ENCODE assay signal across 21 mouse cellular contexts in genomic region chr14:99339681-99340522, GRCm38 (mm10). TPM values are rescaled to one million over a fixed set of nuclear protein-coding genes. Genes with fewer than 3 reads are reported as not detected.
A peak's percentile ranks its signal among the peaks of the same experiment; 100 is the strongest.
DNase-seq lines count a peak whose midpoint lies in the region; ATAC-seq and TF ChIP-seq lines count a peak whose summit lies in the region.
"Had no signal": no experiment of that assay in that cellular context is flagged by ENCODE, and none has a peak within 500 bp of the region (broad histone marks: within the 10 kb centered on the region; RNA-seq: fewer than 3 reads in every experiment).

No protein-coding gene starts in this region.

- no peak for TF ChIP-seq CTCF in stomach, postnatal 0 days (IDR thresholded peaks at IDR 0.05; ENCODE audit: low read depth)

- no peak overlapping the region for H3K4me2 ChIP-seq in embryonic facial prominence, embryonic 14.5 days (ENCODE audit: low read depth, low read length)
- no peak overlapping the region for H3K4me2 ChIP-seq in stomach, embryonic 15.5 days
- no peak overlapping the region for H3K4me2 ChIP-seq in stomach, postnatal 0 days (replicated peaks; ENCODE audit: low read depth)
- H3K4me2 ChIP-seq in intestine, embryonic 14.5 days (ENCODE audit: low read length): no peak overlapping the region
- H3K4me2 ChIP-seq in stomach, embryonic 16.5 days (ENCODE audit: low read depth, low read length): no peak overlapping the region
- H3K4me2 ChIP-seq: forebrain, embryonic 12.5 days; hindbrain, embryonic 14.5 days had no signal

- H3K27ac ChIP-seq in embryonic facial prominence, embryonic 14.5 days (replicated peaks; ENCODE audit: low read depth, low read length): 0 out of 2 replicates have a peak overlapping the region, but pooled peaks have one; percentile 21
- H3K27ac ChIP-seq in embryonic facial prominence, embryonic 10.5 days (replicated peaks): no peak overlapping the region
- peak overlapping the region; percentile 16; the same call in 1 of the 2 replicates for H3K27ac ChIP-seq in stomach, embryonic 15.5 days
- no peak overlapping the region; the same call in 1 of the 2 replicates for H3K27ac ChIP-seq in stomach, postnatal 0 days (replicated peaks)
- H3K27ac ChIP-seq in intestine, embryonic 14.5 days (ENCODE audit: low read depth): 0 out of 2 replicates have a peak overlapping the region, but pooled peaks have one; percentile 47
- H3K27ac ChIP-seq in stomach, embryonic 16.5 days (ENCODE audit: low read length): peak overlapping the region; percentile 53
- H3K27ac ChIP-seq: forebrain, embryonic 12.5 days; heart, embryonic 10.5 days; hindbrain, embryonic 14.5 days had no signal

- H3K9ac ChIP-seq in embryonic facial prominence, embryonic 14.5 days (ENCODE audit: low read depth, low read length): no peak overlapping the region
- no peak overlapping the region for H3K9ac ChIP-seq in stomach, embryonic 15.5 days
- H3K9ac ChIP-seq in stomach, postnatal 0 days (ENCODE audit: low read length): no peak overlapping the region
- no peak overlapping the region for H3K9ac ChIP-seq in intestine, embryonic 14.5 days (ENCODE audit: low read length)
- H3K9ac ChIP-seq in stomach, embryonic 16.5 days (ENCODE audit: low read length): no peak overlapping the region
- H3K9ac ChIP-seq: forebrain, embryonic 12.5 days; hindbrain, embryonic 14.5 days had no signal

- WGBS in embryonic facial prominence, embryonic 14.5 days: 22% methylated on average over 9 of the region's 9 CpGs
- WGBS in embryonic facial prominence, embryonic 10.5 days: 20% methylated on average over 9 of the region's 9 CpGs
- WGBS in stomach, embryonic 15.5 days: 23% methylated on average over 9 of the region's 9 CpGs
- WGBS in stomach, postnatal 0 days: 20% methylated on average over 9 of the region's 9 CpGs
- 13% methylated on average over 9 of the region's 9 CpGs for WGBS in intestine, embryonic 14.5 days
- WGBS in stomach, embryonic 16.5 days: 21% methylated on average over 9 of the region's 9 CpGs

- no peak overlapping the region for H3K4me3 ChIP-seq in embryonic facial prominence, embryonic 14.5 days (ENCODE audit: low read depth, low read length)
- no peak overlapping the region for H3K4me3 ChIP-seq in embryonic facial prominence, embryonic 10.5 days
- H3K4me3 ChIP-seq in stomach, embryonic 15.5 days (replicated peaks): no peak overlapping the region
- H3K4me3 ChIP-seq in stomach, postnatal 0 days (ENCODE audit: low read depth, low read length): no peak overlapping the region
- no peak overlapping the region for H3K4me3 ChIP-seq in intestine, embryonic 14.5 days (ENCODE audit: low read depth, low read length)
- H3K4me3 ChIP-seq in stomach, embryonic 16.5 days (replicated peaks; ENCODE audit: low read length): no peak overlapping the region
- H3K4me3 ChIP-seq: forebrain, embryonic 12.5 days; heart, embryonic 10.5 days had no signal

- no peak for TF ChIP-seq EP300 in stomach, postnatal 0 days (optimal IDR thresholded peaks at IDR 0.05)

- H3K9me3 ChIP-seq in embryonic facial prominence, embryonic 14.5 days (ENCODE audit: control insufficient read depth, low read length): no peaks in the 10 kb centered on the region
- H3K9me3 ChIP-seq in embryonic facial prominence, embryonic 10.5 days: no peaks in the 10 kb centered on the region
- no peaks in the 10 kb centered on the region for H3K9me3 ChIP-seq in stomach, embryonic 15.5 days
- H3K9me3 ChIP-seq in stomach, postnatal 0 days (ENCODE audit: control insufficient read depth, low read length): no peaks in the 10 kb centered on the region
- H3K9me3 ChIP-seq in intestine, embryonic 14.5 days (ENCODE audit: control insufficient read depth, low read length): no peaks in the 10 kb centered on the region
- no peaks in the 10 kb centered on the region for H3K9me3 ChIP-seq in stomach, embryonic 16.5 days (replicated peaks; ENCODE audit: control insufficient read depth, low read length)
- H3K9me3 ChIP-seq: forebrain, embryonic 12.5 days; heart, embryonic 10.5 days had no signal

- no peaks in the 10 kb centered on the region for H3K4me1 ChIP-seq in embryonic facial prominence, embryonic 14.5 days (ENCODE audit: control insufficient read depth, insufficient read depth, low read length)
- no peaks in the 10 kb centered on the region for H3K4me1 ChIP-seq in embryonic facial prominence, embryonic 10.5 days
- no peaks in the 10 kb centered on the region; the same call in 1 of the 2 replicates for H3K4me1 ChIP-seq in stomach, embryonic 15.5 days
- no peaks in the 10 kb centered on the region for H3K4me1 ChIP-seq in stomach, postnatal 0 days (replicated peaks; ENCODE audit: control insufficient read depth, insufficient read depth)
- H3K4me1 ChIP-seq in intestine, embryonic 14.5 days (replicated peaks; ENCODE audit: control insufficient read depth, insufficient read depth, low read length): no peaks in the 10 kb centered on the region; the same call in 1 of the 2 replicates
- no peaks in the 10 kb centered on the region for H3K4me1 ChIP-seq in stomach, embryonic 16.5 days (ENCODE audit: control insufficient read depth, insufficient read depth, low read length)

- no peak for DNase-seq in embryonic facial prominence, embryonic 14.5 days (ENCODE audit: low spot score)
- DNase-seq in embryonic facial prominence, embryonic 10.5 days (ENCODE audit: low spot score): no peak
- no peak for DNase-seq in stomach, postnatal 0 days (ENCODE audit: low spot score)
- DNase-seq in intestine, embryonic 14.5 days (ENCODE audit: low spot score): no peak
- DNase-seq in spleen, adult 18-20 months: no peak
- no peak for DNase-seq in heart, adult 18-20 months
- DNase-seq: adrenal gland, postnatal 14 days; B cell, adult 2 months; cerebellum, adult 11-12 months; cerebellum, adult 9-10 months; gastrocnemius, postnatal 14 days; heart, postnatal 10 days; kidney, adult 18-20 months had no signal

- ATAC-seq in embryonic facial prominence, embryonic 14.5 days (ENCODE audit: low read depth): no peak
- ATAC-seq in stomach, embryonic 15.5 days (ENCODE audit: insufficient read depth, low FRiP score, low read depth): no peak
- ATAC-seq in stomach, postnatal 0 days (ENCODE audit: low FRiP score, low TSS enrichment): no peak
- ATAC-seq in intestine, embryonic 14.5 days (replicated peaks; ENCODE audit: low FRiP score, low TSS enrichment, low read depth): no peak
- no peak for ATAC-seq in stomach, embryonic 16.5 days (ENCODE audit: insufficient read depth, low FRiP score)
- ATAC-seq: activated CD4-positive, CD25-positive, alpha-beta regulatory T cell, adult 4 months; CD4-positive, CD25-positive, alpha-beta regulatory T cell, adult 4 months had no signal

- no peaks in the 10 kb centered on the region for H3K36me3 ChIP-seq in embryonic facial prominence, embryonic 14.5 days (ENCODE audit: control insufficient read depth, insufficient read depth, low read length)
- H3K36me3 ChIP-seq in embryonic facial prominence, embryonic 10.5 days (replicated peaks): no peaks in the 10 kb centered on the region
- no peaks in the 10 kb centered on the region for H3K36me3 ChIP-seq in stomach, embryonic 15.5 days
- no peaks in the 10 kb centered on the region for H3K36me3 ChIP-seq in stomach, postnatal 0 days (ENCODE audit: control insufficient read depth, insufficient read depth, low read length)
- H3K36me3 ChIP-seq in intestine, embryonic 14.5 days (ENCODE audit: control insufficient read depth, insufficient read depth, low read length): no peaks in the 10 kb centered on the region
- H3K36me3 ChIP-seq in stomach, embryonic 16.5 days (ENCODE audit: control insufficient read depth, insufficient read depth, low read length): no peaks in the 10 kb centered on the region
- H3K36me3 ChIP-seq: forebrain, embryonic 12.5 days; G1E; heart, embryonic 10.5 days had no signal

- H3K27me3 ChIP-seq in embryonic facial prominence, embryonic 14.5 days (replicated peaks; ENCODE audit: control insufficient read depth, insufficient read depth, low read length): no peaks in the 10 kb centered on the region
- no peaks in the 10 kb centered on the region for H3K27me3 ChIP-seq in embryonic facial prominence, embryonic 10.5 days (replicated peaks; ENCODE audit: low read depth, poor library complexity, severe bottlenecking)
- H3K27me3 ChIP-seq in stomach, embryonic 15.5 days (replicated peaks): no peaks in the 10 kb centered on the region
- no peaks in the 10 kb centered on the region for H3K27me3 ChIP-seq in stomach, postnatal 0 days (ENCODE audit: control insufficient read depth, insufficient read depth, low read length)
- H3K27me3 ChIP-seq in intestine, embryonic 14.5 days (replicated peaks; ENCODE audit: control insufficient read depth, insufficient read depth, low read length): no peaks in the 10 kb centered on the region
- no peaks in the 10 kb centered on the region for H3K27me3 ChIP-seq in stomach, embryonic 16.5 days (ENCODE audit: control insufficient read depth, insufficient read depth, low read length)
- H3K27me3 ChIP-seq: forebrain, embryonic 12.5 days had no signal

RNA-seq across cellular contexts. Expression of gene Klf5, which starts 41.4 kb away (rescaled TPM):
- polyA plus RNA-seq in embryonic facial prominence, embryonic 14.5 days (2014; fragmentation: Nextera tagmentation; extraction: Ambion mirVana): 33.4 and 37.2 TPM in 2 replicates
- 3.1 TPM in 2 replicates for polyA plus RNA-seq in embryonic facial prominence, embryonic 10.5 days (2016; fragmentation: Nextera tagmentation; extraction: Ambion mirVana)
- polyA plus RNA-seq in stomach, embryonic 15.5 days (2015; fragmentation: Nextera tagmentation; extraction: Ambion mirVana): 91.2 and 104 TPM in 2 replicates
- polyA plus RNA-seq in stomach, postnatal 0 days (2015; fragmentation: Nextera tagmentation; extraction: Ambion mirVana): 101 and 112 TPM in 2 replicates
- 82.6 and 93.4 TPM in 2 replicates for polyA plus RNA-seq in intestine, embryonic 14.5 days (2014; fragmentation: Nextera tagmentation; extraction: Ambion mirVana)
- 81.0 and 91.9 TPM in 2 replicates for polyA plus RNA-seq in stomach, embryonic 16.5 days (2015; fragmentation: Nextera tagmentation; extraction: Ambion mirVana)
- total RNA-seq in heart, adult 18-20 months (2021): 1 to 10 TPM in 1 of 2 experiments, under 1 TPM in 1; 0.45 to 1.4 TPM
- polyA plus RNA-seq: activated CD4-positive, CD25-positive, alpha-beta regulatory T cell, adult 4 months; G1E had no signal

Comparison
In these comparisons a context has a peak if more than half of its experiments do, and no peak if none do; other contexts are left out.
1. H3K27ac ChIP-seq: peak in embryonic facial prominence, embryonic 14.5 days (single experiment), stomach, embryonic 15.5 days (single experiment), intestine, embryonic 14.5 days (single experiment) and stomach, embryonic 16.5 days (single experiment); none in embryonic facial prominence, embryonic 10.5 days (single experiment) and stomach, postnatal 0 days (single experiment).